Mouse (Mus musculus) layer of hippocampus, postnatal 14 days (tissue): ENCODE measurements around the gene Chd9. TPM values are rescaled to one million over a fixed set of nuclear protein-coding genes. Genes with fewer than 3 reads are reported as not detected.
"Not testable (repeated sequence)": the region's sequence is repeated elsewhere in the genome, so short reads cannot be mapped to it uniquely, and the experiment has no call there.

Experiments used
- DNase-seq, 2 experiments: peaks; one replicate each; pipeline ENCODE4 v3.0.0; 2021 to 2022; ENCODE audit warnings: low spot score in 2 of 2, mixed read lengths in 1 of 2
- total RNA-seq, 2 experiments: library from RNA; stranded (reverse); gene quantifications; 2 replicates each; pipeline ENCODE4 v1.2.3; 2021

Gene Chd9
- total RNA-seq, 2 experiments from 2014 or later, result 233 to 237 TPM

DNA sequence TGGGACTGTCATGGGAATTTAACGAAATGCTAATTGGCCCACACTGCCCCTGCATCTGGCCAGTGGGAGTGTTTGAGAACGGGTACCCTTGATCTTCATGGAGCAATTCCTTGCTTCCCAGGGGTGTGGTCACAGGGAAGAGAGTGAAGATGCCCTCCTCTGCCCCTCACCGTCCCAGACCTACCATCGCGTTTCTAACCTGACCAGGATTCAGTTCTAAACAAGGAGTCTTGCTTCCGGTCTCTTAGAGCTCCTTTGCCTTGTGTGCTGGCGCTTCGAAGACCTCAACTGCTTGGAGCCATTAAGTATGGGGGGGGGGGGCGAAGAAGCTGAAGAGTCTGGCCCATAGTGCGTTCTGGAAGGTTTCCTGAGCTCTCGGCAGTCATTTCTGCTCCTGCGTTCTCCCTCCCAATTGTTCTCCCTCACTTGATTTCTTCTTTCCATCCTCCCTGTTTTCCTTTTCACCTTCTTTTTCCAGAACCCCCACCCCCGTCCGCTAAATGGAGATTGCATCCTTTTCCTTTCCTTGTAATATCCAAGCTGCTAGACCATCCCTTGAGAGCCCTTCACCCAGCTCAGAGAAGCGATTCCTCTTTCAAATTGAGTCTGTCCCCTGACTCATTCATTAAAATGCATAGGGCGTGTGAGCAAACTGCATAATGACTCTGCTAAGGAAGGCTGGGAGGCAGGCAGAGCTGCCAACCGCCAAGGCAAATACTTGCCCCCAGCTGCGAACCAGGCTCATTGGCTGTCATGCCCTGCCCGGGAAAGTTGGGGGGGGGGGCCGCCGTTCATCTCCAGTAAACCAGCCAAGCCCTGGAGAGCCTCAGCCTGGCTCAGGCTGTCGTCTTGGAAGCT, 42.0 kb downstream of the Chd9 start:
- peak; percentile 42 to 75 for DNase-seq

DNA sequence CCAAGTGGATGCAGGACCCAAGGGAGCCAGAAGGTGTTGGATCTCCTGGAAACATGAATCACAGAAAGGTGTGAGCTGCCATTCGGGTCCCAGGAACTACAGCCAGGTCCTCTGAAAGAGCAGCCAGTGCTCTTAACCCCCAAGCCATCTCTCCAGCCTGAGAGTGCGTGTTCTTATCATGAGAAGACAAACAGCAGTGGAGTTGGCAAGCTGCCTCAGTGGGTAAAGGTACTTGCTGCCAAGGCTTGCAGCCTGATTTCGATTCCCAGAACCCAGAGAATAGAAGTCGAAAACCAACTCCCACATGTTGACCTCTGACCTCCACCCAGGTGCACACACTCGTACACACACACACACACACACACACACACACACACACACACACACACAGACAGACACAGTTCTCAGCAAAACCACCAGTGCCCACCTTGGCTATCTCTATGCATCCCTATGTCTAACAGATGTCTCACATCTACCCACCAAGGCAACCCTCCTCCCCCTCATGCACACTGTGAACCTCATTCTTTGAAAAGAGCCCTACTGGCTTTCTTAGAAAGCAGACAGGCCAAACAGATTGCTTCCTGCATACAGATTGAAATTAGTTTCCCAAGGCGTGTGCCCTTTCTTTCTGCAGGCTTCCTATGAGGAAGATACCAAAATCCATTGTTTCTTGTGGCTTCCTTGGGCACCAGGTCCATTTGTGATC, 43.4 kb downstream of the Chd9 start:
- no peak for DNase-seq

- no peak for DNase-seq
Measured at GRCm38 (mm10) chr8:90873051-90873450, 44.9 kb downstream of the Chd9 start.

DNA sequence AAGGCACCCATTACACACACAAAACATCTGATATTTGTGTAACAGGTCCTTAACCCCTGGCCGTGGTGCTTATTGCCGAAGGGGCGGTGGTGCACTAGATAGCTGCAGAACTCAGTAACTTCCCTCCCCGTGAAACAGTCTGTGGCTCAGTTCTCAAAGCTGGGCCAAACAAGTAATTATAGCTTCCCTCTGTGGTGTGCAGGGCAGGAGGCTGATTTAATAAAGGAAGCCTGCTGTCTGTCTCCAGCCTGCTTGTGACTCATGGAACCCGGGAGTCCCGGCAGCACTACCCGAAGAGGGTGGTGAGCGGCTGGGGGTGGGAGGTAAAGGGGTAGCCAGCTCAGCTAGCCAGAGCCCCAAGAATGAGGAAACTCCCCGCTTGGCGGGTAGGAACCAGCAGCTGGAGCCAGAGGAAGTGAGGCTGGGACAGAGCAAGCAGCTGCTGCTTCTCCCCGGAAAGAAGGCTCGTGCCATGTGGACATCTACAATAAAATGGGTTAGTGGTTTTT, 48.1 kb downstream of the Chd9 start:
- peak; percentile 71 to 78 for DNase-seq

GRCm38 (mm10) chr8:90876722-90877429, 48.7 kb downstream of the Chd9 start:
- DNase-seq, result peak in 1 of 2 experiments; percentile 66

- DNase-seq, result no peak
Measured at GRCm38 (mm10) chr8:90877430-90877975, 49.4 kb downstream of the Chd9 start.

DNA sequence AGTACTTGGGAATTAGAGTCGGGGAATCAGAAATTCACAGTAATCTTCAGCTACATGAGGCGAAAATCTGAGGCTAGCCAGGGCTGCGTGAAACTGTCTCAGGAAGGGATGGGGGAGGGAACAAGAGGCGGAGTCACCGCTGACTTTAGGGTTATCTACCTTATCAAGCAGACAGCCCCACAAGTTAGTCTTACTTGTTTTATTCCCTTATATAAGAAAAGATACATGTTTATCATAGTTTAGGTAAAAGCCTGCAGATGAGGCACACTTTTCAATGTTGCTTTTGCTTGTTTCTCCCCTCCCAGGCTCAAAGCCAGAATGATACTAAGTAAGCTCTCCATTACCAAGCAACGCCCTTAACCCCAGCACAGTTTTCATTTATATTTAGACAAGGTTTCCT, 50.4 kb downstream of the Chd9 start:
- DNase-seq, result no peak

DNA sequence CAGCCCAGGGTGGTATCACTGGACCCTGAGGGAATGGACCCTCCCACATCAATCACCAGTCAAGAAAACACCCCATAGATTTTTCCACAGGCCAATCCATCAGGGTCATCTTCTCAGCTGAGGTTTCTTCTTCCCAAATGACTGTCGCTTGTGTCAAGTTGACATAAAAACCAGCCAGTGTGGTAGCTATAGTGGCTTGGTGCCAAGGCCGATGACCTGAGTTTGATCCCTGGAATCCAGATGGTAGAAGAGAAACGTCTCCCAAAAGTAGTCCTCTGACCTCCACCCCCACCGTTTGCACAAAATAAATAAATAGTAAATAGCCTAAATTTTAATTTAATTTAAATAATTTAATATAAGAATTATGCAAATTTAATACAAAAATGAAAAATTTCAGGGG, 51.9 kb downstream of the Chd9 start:
- no peak for DNase-seq

- no peak for DNase-seq
Measured at GRCm38 (mm10) chr8:90881181-90881580, 53.0 kb downstream of the Chd9 start.

GRCm38 (mm10) chr8:90882088-90882691, 54.0 kb downstream of the Chd9 start:
- DNase-seq, result no peak

- DNase-seq, result no peak
Measured at GRCm38 (mm10) chr8:90885671-90886368, 57.7 kb downstream of the Chd9 start.

DNA sequence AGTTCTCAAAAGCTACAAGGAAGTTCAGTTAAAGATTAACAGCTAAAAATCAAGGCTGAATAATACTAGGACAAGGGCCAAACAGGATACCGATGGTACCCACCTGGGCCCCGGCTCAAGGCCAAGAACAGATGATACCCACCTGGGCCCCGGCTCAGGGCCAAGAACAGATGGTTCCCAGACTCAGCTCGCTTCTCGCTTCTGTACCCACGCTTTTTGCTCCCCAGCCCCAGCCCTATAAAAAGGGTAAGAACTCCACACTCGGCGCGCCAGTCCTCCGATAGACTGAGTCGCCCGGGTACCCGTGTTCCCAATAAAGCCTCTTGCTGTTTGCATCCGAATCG, 58.2 kb downstream of the Chd9 start:
- DNase-seq, result not testable (repeated sequence)

GRCm38 (mm10) chr8:90887328-90887727, 59.2 kb downstream of the Chd9 start:
- not testable (repeated sequence) for DNase-seq

GRCm38 (mm10) chr8:90891872-90892578, 63.9 kb downstream of the Chd9 start:
- DNase-seq, result no peak

- DNase-seq, result no peak
Measured at GRCm38 (mm10) chr8:90892579-90892919, 64.4 kb downstream of the Chd9 start.

- DNase-seq, result no peak
Measured at GRCm38 (mm10) chr8:90894231-90894914, 66.2 kb downstream of the Chd9 start.

- no peak for DNase-seq
Measured at GRCm38 (mm10) chr8:90897343-90897742, 69.2 kb downstream of the Chd9 start.

GRCm38 (mm10) chr8:90898578-90898977, 70.4 kb downstream of the Chd9 start:
- no peak for DNase-seq

GRCm38 (mm10) chr8:90902002-90902401, 73.8 kb downstream of the Chd9 start:
- DNase-seq, result no peak
